ENCODE assay signal across 24 mouse cellular contexts in the genomic region with DNA sequence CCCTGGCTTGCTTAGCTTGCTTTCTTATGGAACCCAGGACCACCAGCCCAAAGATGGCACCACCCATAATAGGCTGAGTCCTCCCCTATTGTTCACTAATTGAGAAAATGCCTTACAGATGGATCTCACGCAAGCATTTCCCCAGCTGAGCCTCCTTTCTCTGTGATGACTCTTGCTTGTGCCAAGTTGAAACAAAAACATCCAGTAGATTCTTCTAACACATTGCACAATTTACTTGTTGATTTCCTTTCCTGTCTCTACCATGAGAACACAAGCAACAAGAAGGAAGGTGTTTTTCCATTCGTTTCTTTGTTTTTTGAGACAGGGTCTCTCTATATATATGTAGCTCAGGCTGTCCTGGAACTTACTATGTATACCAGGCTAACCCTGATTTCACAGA. TPM values are rescaled to one million over a fixed set of nuclear protein-coding genes. Genes with fewer than 3 reads are reported as not detected.
"Had no signal": no experiment of that assay in that cellular context is flagged by ENCODE, and none has a peak within 500 bp of the region (broad histone marks: within the 10 kb centered on the region; RNA-seq: fewer than 3 reads in every experiment).

No protein-coding gene starts in this region.

- H3K9ac ChIP-seq: liver, embryonic 12.5 days; liver, embryonic 14.5 days; lung, embryonic 14.5 days; midbrain, embryonic 13.5 days; neural tube, embryonic 13.5 days; neural tube, embryonic 15.5 days had no signal

- H3K4me1 ChIP-seq: neural tube, embryonic 15.5 days had no signal

- DNase-seq: lung, embryonic 14.5 days; lung, postnatal 10 days; lung, postnatal 4 days; retina, postnatal 1 day; right cerebral cortex, adult 18-20 months; right cerebral cortex, postnatal 25 days; right cerebral cortex, postnatal 4 days; spleen, adult 18-20 months; thymus, adult 18-20 months; thymus, postnatal 14 days; thymus, postnatal 36 days had no signal

- H3K4me3 ChIP-seq: liver, embryonic 12.5 days; midbrain, embryonic 10.5 days; midbrain, embryonic 13.5 days; myocyte; neural tube, embryonic 13.5 days; neural tube, embryonic 15.5 days had no signal

- H3K4me2 ChIP-seq: liver, embryonic 12.5 days; lung, embryonic 14.5 days; midbrain, embryonic 13.5 days; neural tube, embryonic 13.5 days; neural tube, embryonic 15.5 days had no signal

- H3K27ac ChIP-seq: liver, embryonic 12.5 days; liver, embryonic 14.5 days; midbrain, embryonic 10.5 days; midbrain, embryonic 13.5 days; neural tube, embryonic 13.5 days; neural tube, embryonic 15.5 days had no signal

- ATAC-seq: liver, embryonic 12.5 days; midbrain, embryonic 13.5 days; midbrain, embryonic 16.5 days had no signal

- H3K9me3 ChIP-seq: liver, embryonic 12.5 days; midbrain, embryonic 10.5 days; midbrain, embryonic 13.5 days; neural tube, embryonic 13.5 days; neural tube, embryonic 15.5 days had no signal

- H3K36me3 ChIP-seq: liver, embryonic 12.5 days; midbrain, embryonic 10.5 days; midbrain, embryonic 13.5 days; neural tube, embryonic 13.5 days; neural tube, embryonic 15.5 days had no signal

- H3K27me3 ChIP-seq: liver, embryonic 12.5 days; midbrain, embryonic 13.5 days; neural tube, embryonic 13.5 days; neural tube, embryonic 15.5 days had no signal

RNA-seq across cellular contexts. Expression of a gene that starts 20.2 kb away (rescaled TPM):
- total RNA-seq: megakaryocyte, adult 5-6 weeks; megakaryocyte-erythroid progenitor cell, adult 5-6 weeks had no signal
- polyA plus RNA-seq: liver, embryonic 16.5 days; myocyte; stomach, embryonic 14.5 days had no signal

RNA-seq across cellular contexts. Expression of a gene that starts 51.1 kb away (rescaled TPM):
- total RNA-seq: megakaryocyte-erythroid progenitor cell, adult 5-6 weeks had no signal
- polyA plus RNA-seq: liver, embryonic 12.5 days; midbrain, embryonic 10.5 days; midbrain, embryonic 13.5 days; myocyte; neural tube, embryonic 11.5 days; neural tube, embryonic 13.5 days; neural tube, embryonic 15.5 days had no signal
